Mouse (Mus musculus) E14TG2a.4 (cell line): Measurements from ENCODE around the gene Disc1.

Experiments used
- CTCF ChIP-seq: conservative IDR thresholded peaks from 2 replicates; pipeline ENCODE4 v1.5.1; 2014; ENCODE audit warnings: low read length
- NANOG ChIP-seq: IDR thresholded peaks from 2 replicates; pipeline ENCODE4 v1.6.1; 2014; ENCODE audit warnings: borderline replicate concordance, low read length, mixed read lengths
- POU5F1 ChIP-seq: IDR thresholded peaks from 2 replicates; pipeline ENCODE4 v1.6.1; 2014; ENCODE audit warnings: low read length, borderline replicate concordance

DNA sequence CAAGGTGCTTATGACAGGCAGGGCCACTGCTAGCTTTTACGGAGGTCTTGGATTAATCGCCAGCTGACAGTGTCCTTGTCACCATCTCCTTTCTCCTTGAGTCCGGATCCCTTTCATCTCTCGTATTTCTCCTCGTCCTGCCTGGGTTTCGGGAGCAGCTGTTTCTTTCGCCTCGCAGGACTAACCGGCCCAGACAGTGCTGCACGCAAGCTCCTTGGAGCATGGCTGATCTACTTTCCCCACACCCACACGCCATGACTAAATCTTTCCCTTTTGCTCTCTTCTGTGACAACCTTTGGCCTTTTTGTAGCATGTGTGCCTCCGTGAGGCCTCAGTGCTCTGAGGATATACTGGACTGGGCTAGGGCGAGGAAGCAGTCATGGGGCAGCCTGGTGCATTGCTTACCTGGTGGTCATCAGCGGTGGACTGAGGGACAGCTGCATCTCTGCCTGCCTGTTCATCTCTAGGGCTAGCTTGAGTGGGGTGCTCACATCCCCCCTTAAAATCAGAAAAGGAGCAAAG lies 142.6 kb downstream of the Disc1 start:
- TF ChIP-seq CTCF (no peak), POU5F1 (no peak), NANOG (no peak)
